Mouse (Mus musculus): ENCODE measurements at regions not wholly inside any gene's neighbourhood (a gene's known extent, or its start where the extent isn't known, plus 50 kb on each side); places are given as distances from the start of the nearest gene placed in this dataset.

GRCm38 (mm10) chr4:33641883-33642282 is 282.5 kb upstream of the Cnr1 start:
- H3K4me2 ChIP-seq (ENCODE audit: low read length) = no peak overlapping the region
- 48% methylated on average over 6 of the region's 6 CpGs for WGBS
- H3K27ac ChIP-seq (ENCODE audit: low read length) = no peak overlapping the region
- peak; percentile 45 for ATAC-seq
- no peaks in the 10 kb centered on the region for H3K9me3 ChIP-seq (ENCODE audit: control insufficient read depth, low read length)
- H3K27me3 ChIP-seq (replicated peaks; ENCODE audit: control insufficient read depth, insufficient read depth, low read length) = no peaks in the 10 kb centered on the region
- no peaks in the 10 kb centered on the region for H3K36me3 ChIP-seq (ENCODE audit: control insufficient read depth, insufficient read depth)
- H3K4me1 ChIP-seq (replicated peaks; ENCODE audit: control insufficient read depth, insufficient read depth, low read length) = 0 out of 2 replicates have a peak, but pooled peaks cover 6% of the 10 kb centered on the region
- H3K9ac ChIP-seq (replicated peaks; ENCODE audit: low read depth, low read length) = no peak overlapping the region
- no peak overlapping the region for H3K4me3 ChIP-seq (replicated peaks; ENCODE audit: low read length)

DNA sequence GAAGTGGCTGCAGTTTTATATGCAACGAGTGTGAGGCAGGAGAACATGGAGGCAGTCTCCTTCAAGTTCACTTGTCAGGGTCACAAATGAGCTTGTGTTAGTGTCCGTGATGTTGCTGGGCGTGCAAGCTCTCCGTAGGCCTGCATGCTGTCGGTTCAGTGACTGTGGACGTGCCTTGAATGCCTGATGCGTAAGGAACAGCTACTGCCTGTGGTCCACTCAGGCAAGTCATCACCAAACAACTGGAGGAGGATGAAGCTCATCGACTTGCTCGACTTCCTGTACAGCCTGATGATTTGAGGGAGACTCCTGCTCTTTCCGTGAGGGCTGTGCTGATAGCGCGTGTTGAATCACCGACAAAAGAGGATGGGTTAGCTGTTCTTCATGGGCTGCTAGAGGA is 281.9 kb upstream of the Cnr1 start:
- H3K36me3 ChIP-seq (ENCODE audit: control insufficient read depth, insufficient read depth) = no peaks in the 10 kb centered on the region
- WGBS = 89% methylated on average over 13 of the region's 13 CpGs
- no peaks in the 10 kb centered on the region for H3K9me3 ChIP-seq (ENCODE audit: control insufficient read depth, low read length)
- 0 out of 2 replicates have a peak, but pooled peaks cover 6% of the 10 kb centered on the region for H3K4me1 ChIP-seq (replicated peaks; ENCODE audit: control insufficient read depth, insufficient read depth, low read length)
- no peak overlapping the region for H3K9ac ChIP-seq (replicated peaks; ENCODE audit: low read depth, low read length)
- no peak overlapping the region for H3K4me2 ChIP-seq (ENCODE audit: low read length)
- no peak for ATAC-seq
- no peak overlapping the region for H3K27ac ChIP-seq (ENCODE audit: low read length)
- H3K27me3 ChIP-seq (replicated peaks; ENCODE audit: control insufficient read depth, insufficient read depth, low read length) = no peaks in the 10 kb centered on the region
- no peak overlapping the region for H3K4me3 ChIP-seq (replicated peaks; ENCODE audit: low read length)

DNA sequence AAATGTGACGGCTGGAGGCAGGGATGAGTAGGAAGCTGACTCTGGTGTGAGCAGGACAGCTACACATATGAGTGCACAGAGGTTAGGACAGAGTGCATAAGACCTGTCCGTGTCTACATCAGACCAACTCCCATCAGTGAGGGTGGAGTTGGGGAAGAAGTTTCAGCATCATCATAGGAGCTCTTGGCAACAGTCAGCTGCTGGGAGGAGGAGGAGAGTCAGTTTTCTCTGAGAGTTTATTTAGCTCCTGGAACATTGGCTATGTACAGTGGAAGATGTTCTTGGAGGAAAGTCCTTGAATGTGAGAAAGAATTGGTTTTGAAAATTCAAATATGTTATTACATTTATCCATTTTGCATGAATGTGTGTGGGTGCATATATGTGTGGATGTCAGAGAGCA is 279.2 kb upstream of the Cnr1 start:
- WGBS = 90% methylated on average over 2 of the region's 2 CpGs
- Histone ChIP-seq H3K4me3 (replicated peaks; ENCODE audit: low read length) (no peak overlapping the region), H3K36me3 (ENCODE audit: control insufficient read depth, insufficient read depth) (no peaks in the 10 kb centered on the region), H3K9me3 (ENCODE audit: control insufficient read depth, low read length) (no peaks in the 10 kb centered on the region), H3K4me1 (replicated peaks; ENCODE audit: control insufficient read depth, insufficient read depth, low read length) (0 out of 2 replicates have a peak, but pooled peaks cover 6% of the 10 kb centered on the region), H3K4me2 (ENCODE audit: low read length) (no peak overlapping the region), H3K27ac (ENCODE audit: low read length) (no peak overlapping the region), H3K27me3 (replicated peaks; ENCODE audit: control insufficient read depth, insufficient read depth, low read length) (no peaks in the 10 kb centered on the region), H3K9ac (replicated peaks; ENCODE audit: low read depth, low read length) (no peak overlapping the region)
- ATAC-seq = no peak

DNA sequence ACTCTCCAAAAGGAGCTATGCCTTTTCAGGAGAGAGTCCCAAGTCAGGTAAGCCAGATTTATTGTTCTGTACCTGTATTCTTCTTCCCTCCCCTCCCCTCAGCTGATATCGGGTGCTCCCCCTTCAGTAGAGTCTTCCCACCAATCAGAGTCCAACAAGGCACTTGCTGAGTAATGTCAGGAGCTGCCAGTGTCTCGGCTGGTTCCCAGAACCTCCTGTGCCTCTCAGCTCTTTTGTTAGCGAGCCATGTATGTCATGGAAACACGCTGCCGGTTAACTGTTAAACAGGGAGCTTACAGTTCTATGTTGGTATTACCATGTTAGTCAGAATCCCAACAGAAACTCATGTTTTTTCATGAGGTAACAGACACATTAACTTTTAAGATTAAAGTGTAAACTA is 273.1 kb upstream of the Cnr1 start:
- H3K9ac ChIP-seq (replicated peaks; ENCODE audit: low read depth, low read length) = no peak overlapping the region
- 69% methylated on average over 5 of the region's 5 CpGs for WGBS
- H3K4me2 ChIP-seq (ENCODE audit: low read length) = no peak overlapping the region

GRCm38 (mm10) chr4:33659766-33660165 is 264.6 kb upstream of the Cnr1 start:
- no peak overlapping the region for H3K4me2 ChIP-seq (ENCODE audit: low read length)
- H3K27ac ChIP-seq (ENCODE audit: low read length) = no peak overlapping the region
- no peaks in the 10 kb centered on the region for H3K36me3 ChIP-seq (ENCODE audit: control insufficient read depth, insufficient read depth)
- H3K4me3 ChIP-seq (replicated peaks; ENCODE audit: low read length) = no peak overlapping the region
- 93% methylated on average over 14 of the region's 14 CpGs for WGBS
- peaks cover 18% of the 10 kb centered on the region for H3K4me1 ChIP-seq (replicated peaks; ENCODE audit: control insufficient read depth, insufficient read depth, low read length)
- ATAC-seq = no peak
- no peak overlapping the region for H3K9ac ChIP-seq (replicated peaks; ENCODE audit: low read depth, low read length)
- H3K27me3 ChIP-seq (replicated peaks; ENCODE audit: control insufficient read depth, insufficient read depth, low read length) = no peaks in the 10 kb centered on the region
- no peaks in the 10 kb centered on the region for H3K9me3 ChIP-seq (ENCODE audit: control insufficient read depth, low read length)

More for the DNA sequence above, 273.1 kb upstream of the Cnr1 start:
- ATAC-seq = no peak
- H3K4me3 ChIP-seq (replicated peaks; ENCODE audit: low read length) = no peak overlapping the region
- H3K27ac ChIP-seq (ENCODE audit: low read length) = no peak overlapping the region
- H3K4me1 ChIP-seq (replicated peaks; ENCODE audit: control insufficient read depth, insufficient read depth, low read length) = no peaks in the 10 kb centered on the region
- H3K27me3 ChIP-seq (replicated peaks; ENCODE audit: control insufficient read depth, insufficient read depth, low read length) = no peaks in the 10 kb centered on the region
- H3K36me3 ChIP-seq (ENCODE audit: control insufficient read depth, insufficient read depth) = no peaks in the 10 kb centered on the region
- H3K9me3 ChIP-seq (ENCODE audit: control insufficient read depth, low read length) = no peaks in the 10 kb centered on the region

- Histone ChIP-seq H3K4me2 (ENCODE audit: low read length) (no peak overlapping the region), H3K27ac (ENCODE audit: low read length) (no peak overlapping the region), H3K9ac (replicated peaks; ENCODE audit: low read depth, low read length) (no peak overlapping the region), H3K4me1 (replicated peaks; ENCODE audit: control insufficient read depth, insufficient read depth, low read length) (peaks cover 20% of the 10 kb centered on the region), H3K27me3 (replicated peaks; ENCODE audit: control insufficient read depth, insufficient read depth, low read length) (no peaks in the 10 kb centered on the region), H3K9me3 (ENCODE audit: control insufficient read depth, low read length) (no peaks in the 10 kb centered on the region), H3K36me3 (ENCODE audit: control insufficient read depth, insufficient read depth) (no peaks in the 10 kb centered on the region), H3K4me3 (replicated peaks; ENCODE audit: low read length) (no peak overlapping the region)
- WGBS = 85% methylated on average over 5 of the region's 5 CpGs
- no peak for ATAC-seq
Observed at GRCm38 (mm10) chr4:33660553-33660952, 263.8 kb upstream of the Cnr1 start.

GRCm38 (mm10) chr4:33661862-33662261 is 262.5 kb upstream of the Cnr1 start:
- no peaks in the 10 kb centered on the region for H3K36me3 ChIP-seq (ENCODE audit: control insufficient read depth, insufficient read depth)
- ATAC-seq = no peak
- no peak overlapping the region for H3K4me2 ChIP-seq (ENCODE audit: low read length)
- 76% methylated on average over 3 of the region's 3 CpGs for WGBS
- no peak overlapping the region for H3K4me3 ChIP-seq (replicated peaks; ENCODE audit: low read length)
- peaks cover 20% of the 10 kb centered on the region for H3K4me1 ChIP-seq (replicated peaks; ENCODE audit: control insufficient read depth, insufficient read depth, low read length)
- H3K9ac ChIP-seq (replicated peaks; ENCODE audit: low read depth, low read length) = no peak overlapping the region
- no peak overlapping the region for H3K27ac ChIP-seq (ENCODE audit: low read length)
- H3K9me3 ChIP-seq (ENCODE audit: control insufficient read depth, low read length) = no peaks in the 10 kb centered on the region
- no peaks in the 10 kb centered on the region for H3K27me3 ChIP-seq (replicated peaks; ENCODE audit: control insufficient read depth, insufficient read depth, low read length)

DNA sequence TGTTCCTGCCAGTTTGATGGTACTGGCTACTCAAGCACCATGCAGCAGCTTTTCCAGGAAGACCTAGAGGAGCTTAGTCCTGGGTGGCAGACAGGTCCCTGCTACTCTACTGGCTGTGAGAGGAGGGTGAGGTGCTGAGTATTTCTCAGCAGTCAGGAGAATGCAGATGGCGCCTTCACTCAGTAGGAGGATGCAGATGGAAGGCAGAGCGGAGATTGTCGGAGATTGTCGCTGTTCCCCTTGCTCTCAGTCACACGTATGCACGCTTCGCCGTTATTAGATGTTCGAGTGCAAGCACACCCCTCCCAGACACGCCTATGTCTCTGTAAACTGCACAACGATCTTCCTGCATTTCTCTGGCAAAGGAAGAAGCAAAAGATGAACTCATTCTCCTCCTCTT is 261.4 kb upstream of the Cnr1 start:
- H3K27me3 ChIP-seq (replicated peaks; ENCODE audit: control insufficient read depth, insufficient read depth, low read length) = no peaks in the 10 kb centered on the region
- 47% methylated on average over 11 of the region's 11 CpGs for WGBS
- H3K4me3 ChIP-seq (replicated peaks; ENCODE audit: low read length) = no peak overlapping the region
- H3K4me2 ChIP-seq (ENCODE audit: low read length) = no peak overlapping the region
- peak; percentile 41 for ATAC-seq
- H3K4me1 ChIP-seq (replicated peaks; ENCODE audit: control insufficient read depth, insufficient read depth, low read length) = peaks cover 20% of the 10 kb centered on the region
- H3K9me3 ChIP-seq (ENCODE audit: control insufficient read depth, low read length) = no peaks in the 10 kb centered on the region
- H3K27ac ChIP-seq (ENCODE audit: low read length) = peak overlapping the region; percentile 51
- H3K9ac ChIP-seq (replicated peaks; ENCODE audit: low read depth, low read length) = no peak overlapping the region
- H3K36me3 ChIP-seq (ENCODE audit: control insufficient read depth, insufficient read depth) = no peaks in the 10 kb centered on the region

GRCm38 (mm10) chr4:33663616-33664473 is 260.5 kb upstream of the Cnr1 start:
- Histone ChIP-seq H3K36me3 (ENCODE audit: control insufficient read depth, insufficient read depth) (no peaks in the 10 kb centered on the region), H3K4me3 (replicated peaks; ENCODE audit: low read length) (no peak overlapping the region), H3K27ac (ENCODE audit: low read length) (peak overlapping the region; percentile 62), H3K9me3 (ENCODE audit: control insufficient read depth, low read length) (no peaks in the 10 kb centered on the region), H3K4me2 (ENCODE audit: low read length) (no peak overlapping the region), H3K4me1 (replicated peaks; ENCODE audit: control insufficient read depth, insufficient read depth, low read length) (peaks cover 20% of the 10 kb centered on the region), H3K27me3 (replicated peaks; ENCODE audit: control insufficient read depth, insufficient read depth, low read length) (no peaks in the 10 kb centered on the region), H3K9ac (replicated peaks; ENCODE audit: low read depth, low read length) (peak overlapping the region; percentile 41; the same call in 1 of the 2 replicates)
- 47% methylated on average over 11 of the region's 11 CpGs for WGBS
- peak; percentile 42 for ATAC-seq
